Mouse (Mus musculus): ENCODE measurements around the gene Cd164l2. TPM values are rescaled to one million over a fixed set of nuclear protein-coding genes. Genes with fewer than 3 reads are reported as not detected.

The Cd164l2 gene
- polyA plus RNA-seq, 1 experiment from 2014 or later, result 0.51 TPM

DNA sequence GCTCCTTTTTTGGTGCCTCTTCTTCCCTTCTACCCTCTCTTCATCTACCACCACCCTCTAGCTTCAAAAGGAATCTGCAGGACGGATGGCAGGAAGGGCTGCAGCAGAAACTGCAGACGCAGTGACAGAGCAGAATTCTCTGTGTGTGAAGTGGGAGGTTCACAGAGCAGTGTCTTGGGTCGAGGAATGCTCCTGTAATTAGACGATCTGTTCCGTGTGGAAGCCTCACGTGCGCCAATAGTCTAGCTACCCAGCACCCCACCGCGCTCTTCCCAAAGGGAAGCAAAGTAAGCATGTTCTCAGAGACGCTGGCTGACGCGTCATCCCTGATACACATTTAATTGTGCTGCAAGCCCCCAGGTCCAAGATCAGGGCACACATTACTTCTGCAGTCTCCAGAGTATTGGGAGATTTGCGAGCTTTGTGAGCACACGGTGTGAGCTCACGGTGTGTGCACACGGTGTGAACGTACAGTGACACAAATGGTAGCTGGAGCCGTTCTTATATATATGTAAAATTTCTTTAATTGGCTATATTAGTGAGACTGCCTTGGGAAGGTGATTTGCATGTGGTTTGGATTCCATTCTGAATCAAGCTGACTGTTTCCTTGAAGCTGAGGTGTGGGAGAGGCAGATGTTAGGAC, 35.0 kb upstream of the Cd164l2 start:
- no peak for TF ChIP-seq CTCF (IDR thresholded peaks at IDR 0.05)
- ATAC-seq, result no peak

DNA sequence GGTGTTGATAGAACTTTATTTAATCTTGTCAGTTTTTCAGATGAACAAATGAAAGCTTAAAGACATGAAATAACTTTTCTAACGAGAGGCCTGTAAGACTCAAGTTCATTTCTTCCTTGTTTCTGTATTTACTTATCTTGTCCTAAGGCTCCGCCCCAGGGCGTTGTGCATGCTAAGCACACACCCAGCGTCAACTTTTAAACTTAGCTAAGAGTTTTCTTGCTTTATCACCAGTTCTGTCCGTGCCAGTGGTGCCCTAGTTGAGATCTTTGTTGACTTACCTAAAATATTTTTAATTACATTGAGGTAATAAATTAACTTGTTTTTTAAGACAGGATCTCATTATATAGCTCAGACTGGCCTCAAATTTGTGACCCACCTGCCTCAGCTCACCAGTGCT, 33.6 kb upstream of the Cd164l2 start:
- in situ Hi-C loops (cut with MboI; ENCODE audit: low pct_unique_long_range_greater_than_20kb), result no loop called here
- DNase-seq (ENCODE audit: low read depth, low spot score) (no peak), ATAC-seq (no peak)
- TF ChIP-seq CTCF (IDR thresholded peaks at IDR 0.05), result no peak
- CTCF ChIA-PET, result interaction anchor here (1.5 kb wide), 1 partner anchor 11 kb away, joined by 3 read pairs; no protein-coding TSS in a partner anchor
- no peaks in the 10 kb centered on the region for H3K27me3 ChIP-seq
- POLR2A ChIA-PET, result no interaction called here

More for the DNA sequence above, 35.0 kb upstream of the Cd164l2 start:
- in situ Hi-C loops (cut with MboI; ENCODE audit: low pct_unique_long_range_greater_than_20kb), result no loop called here
- ChIA-PET POLR2A (no interaction called here), CTCF (interaction anchor here (0.7 to 1.5 kb wide), 2 partner anchors 12 to 14 kb away, joined by 3 read pairs; no protein-coding TSS in a partner anchor)
- H3K27me3 ChIP-seq, result no peaks in the 10 kb centered on the region
- no peak for DNase-seq (ENCODE audit: low read depth, low spot score)

DNA sequence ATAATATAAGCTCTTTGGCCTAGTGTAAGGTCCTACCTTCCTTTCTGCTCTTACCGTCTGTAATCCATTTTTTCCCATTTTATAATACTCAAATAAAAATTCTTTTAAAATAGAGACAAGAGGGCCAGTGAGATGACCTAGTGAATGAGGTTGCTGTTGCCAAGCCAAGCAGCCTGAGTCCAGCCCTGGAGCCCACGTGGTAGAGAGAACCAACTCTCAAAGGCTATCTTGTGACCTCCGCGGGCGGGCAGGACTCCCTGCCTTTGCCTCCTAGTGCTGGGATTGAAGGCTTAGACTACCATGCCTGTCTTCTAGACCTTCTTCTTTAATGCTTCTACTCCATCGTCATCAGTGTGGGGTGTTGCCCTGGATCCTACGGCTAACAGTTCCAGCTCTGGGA, 32.7 kb upstream of the Cd164l2 start:
- ChIA-PET CTCF (no interaction called here), POLR2A (interaction anchor here (0.5 kb wide), 1 partner anchor 43 kb away, joined by 4 read pairs; no protein-coding TSS in a partner anchor)
- no peaks in the 10 kb centered on the region for H3K27me3 ChIP-seq
- in situ Hi-C loops (cut with MboI; ENCODE audit: low pct_unique_long_range_greater_than_20kb), result no loop called here
- DNase-seq (ENCODE audit: low read depth, low spot score) (no peak), ATAC-seq (no peak)
- no peak for TF ChIP-seq CTCF (IDR thresholded peaks at IDR 0.05)

DNA sequence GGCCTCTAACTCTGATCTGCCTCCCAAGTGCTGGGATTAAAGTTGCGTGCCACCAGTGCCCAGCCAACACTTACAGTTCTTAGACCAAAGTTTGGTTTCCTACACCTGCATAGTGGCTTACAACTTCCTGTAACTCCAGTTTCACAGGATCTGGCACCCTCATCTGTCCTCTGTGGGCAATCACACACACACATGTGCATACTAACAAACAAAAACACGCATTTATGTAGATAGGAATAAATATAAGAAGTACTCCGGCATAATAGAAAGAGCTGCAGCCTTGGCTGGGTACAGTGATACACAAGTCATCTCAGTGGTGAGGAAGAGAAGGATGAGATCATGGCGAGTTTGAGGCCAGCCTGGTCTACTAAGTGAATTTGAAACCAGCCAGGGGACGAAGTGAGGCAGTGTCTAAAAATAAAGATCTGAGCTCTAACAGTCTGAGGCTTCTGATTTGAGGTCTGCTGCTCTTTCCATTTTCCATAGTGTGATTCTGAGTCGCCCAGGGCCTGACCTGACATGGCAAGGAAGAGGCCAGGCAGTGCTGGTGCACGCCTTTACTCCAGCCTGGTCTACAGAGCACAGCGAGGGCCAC, 29.4 kb upstream of the Cd164l2 start:
- ATAC-seq (no peak), DNase-seq (ENCODE audit: low read depth, low spot score) (no peak)
- ChIA-PET CTCF (no interaction called here), POLR2A (no interaction called here)
- in situ Hi-C loops (cut with MboI; ENCODE audit: low pct_unique_long_range_greater_than_20kb), result no loop called here
- no peak for TF ChIP-seq CTCF (IDR thresholded peaks at IDR 0.05)
- no peaks in the 10 kb centered on the region for H3K27me3 ChIP-seq

DNA sequence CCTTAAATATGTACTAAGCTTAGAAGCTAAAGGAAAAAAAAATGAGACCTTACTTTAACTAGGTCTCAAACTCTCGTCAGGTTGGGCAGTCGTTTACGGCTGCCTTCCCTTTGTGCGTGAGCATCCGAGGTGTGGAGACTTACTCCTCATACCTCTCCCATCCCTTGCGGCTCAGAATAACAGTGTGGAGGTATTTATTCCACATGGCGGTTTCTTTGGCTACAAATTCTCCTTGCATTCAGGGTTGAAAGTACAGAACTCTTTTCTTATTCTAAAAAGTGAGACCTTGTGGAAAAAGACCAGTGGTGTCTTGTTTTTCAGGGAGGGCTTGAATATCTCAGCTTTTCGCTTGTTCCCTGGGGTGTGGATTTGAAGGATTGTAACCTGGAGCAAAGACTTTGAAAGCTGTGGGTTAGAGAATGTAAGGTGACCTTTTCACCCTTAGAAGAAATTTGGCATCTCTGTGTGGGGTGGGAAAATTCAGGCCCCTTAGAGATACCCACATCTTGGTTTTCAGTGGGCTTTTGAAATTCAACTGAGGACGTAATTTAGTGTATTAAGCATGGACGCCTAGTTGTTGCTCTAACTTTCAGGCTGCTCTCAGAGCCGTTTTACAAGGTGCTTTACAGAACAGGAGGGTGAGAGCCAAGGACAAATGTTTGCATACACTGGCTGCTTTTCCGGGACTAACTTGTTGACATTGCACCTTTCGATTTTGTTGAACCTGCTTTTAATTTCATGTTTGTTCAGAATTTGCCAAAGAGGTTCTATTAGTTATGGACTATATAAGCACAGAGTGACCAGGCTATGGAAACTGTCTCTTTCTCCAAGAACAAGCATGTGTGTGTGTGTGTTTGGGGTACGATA, 27.7 kb upstream of the Cd164l2 start:
- no peak for DNase-seq (ENCODE audit: low read depth, low spot score)
- in situ Hi-C loops (cut with MboI; ENCODE audit: low pct_unique_long_range_greater_than_20kb), result no loop called here
- ChIA-PET CTCF (interaction anchor here (0.8 to 1.1 kb wide), 2 partner anchors 8 to 10 kb away, joined by 3 read pairs; no protein-coding TSS in a partner anchor), POLR2A (interaction anchor here (0.6 kb wide), 1 partner anchor 35 kb away, joined by 3 read pairs; no protein-coding TSS in a partner anchor)
- TF ChIP-seq CTCF (IDR thresholded peaks at IDR 0.05), result no peak
- no peaks in the 10 kb centered on the region for H3K27me3 ChIP-seq
- no peak for ATAC-seq

DNA sequence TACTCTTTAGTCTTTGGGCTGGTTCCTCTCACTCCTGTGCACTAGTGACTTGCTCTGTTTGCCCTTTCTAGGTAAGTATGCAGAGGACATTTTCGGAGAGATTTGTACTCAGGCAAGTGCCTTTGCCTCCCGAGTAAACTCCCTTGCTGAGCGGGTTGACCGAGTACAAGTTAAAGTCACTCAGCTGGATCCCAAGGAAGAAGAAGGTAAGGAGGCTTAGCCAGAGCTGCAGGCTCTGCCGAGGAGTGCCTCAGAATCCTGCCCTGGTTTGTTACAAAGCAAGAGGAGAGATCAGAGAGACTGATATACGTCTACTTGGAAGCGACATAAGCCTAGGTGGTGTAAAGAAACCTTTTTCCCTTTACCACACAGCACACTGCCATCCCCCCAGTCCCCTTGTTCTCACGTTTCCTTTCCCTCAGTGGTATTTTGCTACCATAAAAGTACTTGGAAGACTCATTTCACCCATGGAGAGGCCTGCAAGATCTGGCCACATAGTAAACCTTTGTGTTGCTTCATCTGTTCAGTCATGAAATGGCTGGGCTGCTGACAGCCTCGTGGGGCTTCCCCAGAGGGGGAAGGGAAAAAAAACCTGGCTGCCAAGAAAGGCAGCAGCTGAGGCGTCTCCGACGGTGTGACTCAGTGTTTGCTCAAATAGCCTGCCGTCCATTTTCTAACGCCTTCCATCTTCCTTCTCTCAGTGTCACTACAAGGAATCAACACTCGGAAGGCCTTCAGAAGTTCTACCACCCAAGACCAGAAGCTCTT, 26.8 kb upstream of the Cd164l2 start:
- POLR2A ChIA-PET, result interaction anchor here (0.6 kb wide), 1 partner anchor 36 kb away, joined by 3 read pairs; no protein-coding TSS in a partner anchor
- no peaks in the 10 kb centered on the region for H3K27me3 ChIP-seq
- DNase-seq (ENCODE audit: low read depth, low spot score), result peak; percentile 80
- CTCF ChIA-PET, result interaction anchor here (0.8 to 1.1 kb wide), 2 partner anchors 9 to 11 kb away, joined by 3 read pairs; no protein-coding TSS in a partner anchor
- in situ Hi-C loops (cut with MboI; ENCODE audit: low pct_unique_long_range_greater_than_20kb), result no loop called here
- no peak for TF ChIP-seq CTCF (IDR thresholded peaks at IDR 0.05)
- ATAC-seq, result peak; percentile 76

DNA sequence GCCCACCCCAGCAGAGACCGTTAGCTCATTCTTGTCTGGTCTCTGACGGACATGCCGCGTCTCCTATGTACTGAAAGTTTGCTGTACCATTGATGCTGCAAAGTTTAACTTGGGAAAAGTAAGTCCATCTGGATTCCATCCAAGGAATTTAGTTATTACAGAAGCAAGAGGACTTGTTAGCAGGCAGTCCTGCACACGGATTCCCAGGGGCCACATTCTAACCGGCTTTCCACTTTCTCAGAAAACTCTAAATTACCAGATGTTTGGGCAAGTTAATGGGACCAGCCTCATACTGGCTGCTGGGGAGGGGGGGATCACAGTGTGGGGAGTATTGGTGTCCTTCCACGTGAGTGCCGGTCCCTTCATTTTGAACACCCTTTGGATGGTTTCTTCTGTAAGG, 26.0 kb upstream of the Cd164l2 start:
- no peaks in the 10 kb centered on the region for H3K27me3 ChIP-seq
- no peak for ATAC-seq
- no peak for DNase-seq (ENCODE audit: low read depth, low spot score)
- in situ Hi-C loops (cut with MboI; ENCODE audit: low pct_unique_long_range_greater_than_20kb), result no loop called here
- CTCF ChIA-PET, result no interaction called here
- POLR2A ChIA-PET, result no interaction called here
- no peak for TF ChIP-seq CTCF (IDR thresholded peaks at IDR 0.05)

DNA sequence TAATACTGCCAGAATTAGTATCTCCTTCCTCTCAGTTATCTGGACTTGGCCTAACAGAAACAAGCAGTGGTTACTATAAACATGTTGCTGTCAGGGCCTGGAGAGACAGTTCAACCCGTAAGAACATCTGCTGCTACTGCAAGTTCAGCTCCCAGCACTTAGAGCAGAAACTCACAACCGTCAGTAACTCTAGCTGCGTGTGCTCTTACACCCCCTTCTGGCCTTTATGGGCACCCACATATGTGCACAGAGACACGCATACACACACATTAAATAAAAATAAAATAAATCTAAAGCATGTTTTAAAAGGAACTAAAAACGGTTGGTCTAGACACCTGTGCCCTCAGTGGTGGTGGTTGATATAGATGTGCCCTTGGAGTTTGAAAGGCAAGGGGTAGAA, 25.1 kb upstream of the Cd164l2 start:
- no peak for DNase-seq (ENCODE audit: low read depth, low spot score)
- no peak for TF ChIP-seq CTCF (IDR thresholded peaks at IDR 0.05)
- ChIA-PET CTCF (no interaction called here), POLR2A (interaction anchor here (0.6 kb wide), 1 partner anchor 11 kb away, joined by 5 read pairs; no protein-coding TSS in a partner anchor)
- in situ Hi-C loops (cut with MboI; ENCODE audit: low pct_unique_long_range_greater_than_20kb), result no loop called here
- ATAC-seq, result no peak
- no peaks in the 10 kb centered on the region for H3K27me3 ChIP-seq

DNA sequence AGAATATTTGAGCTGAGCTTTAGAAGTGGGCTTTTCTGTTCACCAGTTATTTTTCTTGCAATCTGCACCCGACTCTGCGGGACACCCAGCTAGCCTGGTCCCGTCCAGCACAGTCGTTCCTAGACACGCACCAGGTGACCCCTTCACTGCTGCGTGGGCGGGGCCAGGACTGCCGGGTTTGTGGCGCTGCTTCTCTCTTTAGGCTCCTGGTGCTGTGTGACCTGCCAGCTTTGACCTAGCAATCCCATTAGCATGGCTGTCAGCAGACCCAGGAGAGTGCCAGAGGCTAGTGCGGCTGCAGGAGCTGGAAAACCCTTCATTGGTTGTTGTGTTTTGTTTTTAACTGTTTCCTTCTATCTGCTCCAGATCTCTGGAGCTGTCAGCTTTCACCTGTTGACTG, 22.5 kb upstream of the Cd164l2 start:
- TF ChIP-seq CTCF (IDR thresholded peaks at IDR 0.05), result no peak
- POLR2A ChIA-PET, result no interaction called here
- no peaks in the 10 kb centered on the region for H3K27me3 ChIP-seq
- ATAC-seq, result no peak
- CTCF ChIA-PET, result interaction anchor here (0.6 to 1.3 kb wide), 2 partner anchors 12 kb away, joined by 3 read pairs; no protein-coding TSS in a partner anchor
- DNase-seq (ENCODE audit: low read depth, low spot score), result no peak
- in situ Hi-C loops (cut with MboI; ENCODE audit: low pct_unique_long_range_greater_than_20kb), result no loop called here

DNA sequence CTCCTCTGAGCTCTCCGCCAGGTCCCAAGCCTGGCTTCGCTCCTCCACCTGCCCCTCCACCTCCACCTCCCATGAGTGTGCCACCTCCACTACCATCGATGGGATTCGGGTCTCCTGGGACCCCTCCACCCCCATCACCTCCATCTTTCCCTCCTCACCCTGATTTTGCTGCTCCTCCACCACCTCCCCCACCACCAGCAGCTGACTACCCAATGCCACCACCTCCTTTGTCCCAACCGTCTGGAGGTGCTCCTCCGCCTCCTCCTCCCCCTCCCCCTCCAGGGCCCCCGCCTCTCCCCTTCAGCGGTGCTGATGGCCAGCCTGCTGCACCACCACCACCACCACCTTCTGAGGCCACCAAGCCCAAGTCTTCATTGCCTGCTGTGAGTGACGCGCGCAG, 17.4 kb upstream of the Cd164l2 start:
- ChIA-PET CTCF (no interaction called here), POLR2A (no interaction called here)
- DNase-seq (ENCODE audit: low read depth, low spot score) (no peak), ATAC-seq (no peak)
- no peak for TF ChIP-seq CTCF (IDR thresholded peaks at IDR 0.05)
- in situ Hi-C loops (cut with MboI; ENCODE audit: low pct_unique_long_range_greater_than_20kb), result no loop called here
- H3K27me3 ChIP-seq, result no peaks in the 10 kb centered on the region
